Comparison of ENCODE assay signal across 8 mouse cellular contexts in the genomic region with DNA sequence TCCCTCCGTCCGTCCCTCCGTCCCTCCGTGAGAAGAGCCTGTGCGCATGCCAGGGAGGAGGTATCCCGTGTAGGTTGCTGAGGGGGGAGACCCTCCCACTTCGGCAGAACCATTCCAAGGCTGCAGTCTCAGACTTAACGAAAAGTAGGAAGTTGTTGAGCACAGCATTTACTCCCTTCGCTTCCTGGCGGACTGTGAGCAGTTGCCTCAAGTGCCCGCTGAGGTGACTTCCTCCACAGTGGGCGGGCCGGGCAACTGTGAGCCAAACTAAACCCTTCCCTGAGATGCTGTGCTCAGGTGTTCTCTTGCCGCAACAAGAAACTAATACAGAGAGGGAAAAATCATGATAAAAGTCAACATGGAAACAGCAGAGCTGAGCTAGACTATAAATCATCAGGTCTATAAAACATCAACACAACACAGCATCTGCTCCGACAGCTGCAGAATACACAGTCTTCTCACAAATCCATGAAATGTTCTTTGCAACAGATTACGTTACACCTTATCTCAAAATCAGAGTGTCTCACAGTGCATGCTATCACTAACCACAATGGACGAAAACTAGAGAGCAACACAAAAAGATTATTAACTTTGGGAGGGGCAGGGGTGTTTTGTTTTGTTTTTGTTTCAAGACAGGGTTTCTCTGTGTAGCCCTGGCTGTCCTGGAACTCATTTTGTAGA.
A peak's percentile ranks its signal among the peaks of the same experiment; 100 is the strongest.
DNase-seq lines count a peak whose midpoint lies in the region; ATAC-seq and TF ChIP-seq lines count a peak whose summit lies in the region.

No protein-coding gene starts in this region.

- peak overlapping the region; percentile 34; the same call in 1 of the 2 replicates for H3K4me3 ChIP-seq in G1E (ENCODE audit: low read depth, low read length)
- no peak overlapping the region for H3K4me3 ChIP-seq in hindbrain, embryonic 13.5 days
- peak overlapping the region; percentile 5; the same call in 1 of the 2 replicates for H3K4me3 ChIP-seq in macrophage (ENCODE audit: inconsistent target)

- peak; percentile 14 for DNase-seq in embryo, embryonic 11 days
- DNase-seq in embryo, embryonic 10.5 days (ENCODE audit: low spot score) = no peak
- DNase-seq in G1E (ENCODE audit: low spot score) = no peak
- DNase-seq in urinary bladder, adult 18-20 months (ENCODE audit: low spot score in 2 of 2) = no peak
- DNase-seq in testis, postnatal 14 days (ENCODE audit: low spot score) = no peak
- DNase-seq in spleen, postnatal 10 days (ENCODE audit: low spot score in 2 of 2) = no peak

- no peaks in the 10 kb centered on the region for H3K9me3 ChIP-seq in G1E (replicated peaks)
- H3K9me3 ChIP-seq in hindbrain, embryonic 13.5 days = no peaks in the 10 kb centered on the region

- H3K79me2 ChIP-seq in macrophage (ENCODE audit: inconsistent target) = no peaks in the 10 kb centered on the region

- H3K36me3 ChIP-seq in G1E (replicated peaks) (peaks cover 10% of the 10 kb centered on the region), macrophage (ENCODE audit: inconsistent target) (no peaks in the 10 kb centered on the region)
- H3K36me3 ChIP-seq in hindbrain, embryonic 13.5 days = no peaks in the 10 kb centered on the region

- H3K27me3 ChIP-seq in G1E (ENCODE audit: insufficient read depth, low read length) = no peaks in the 10 kb centered on the region
- H3K27me3 ChIP-seq in hindbrain, embryonic 13.5 days = no peaks in the 10 kb centered on the region

- 72% methylated on average over 17 of the region's 17 CpGs for WGBS in hindbrain, embryonic 13.5 days
- WGBS in macrophage (ENCODE audit: missing documents) = 19% methylated on average over 17 of the region's 17 CpGs

- ATAC-seq in G1E (ENCODE audit: extremely low read depth, insufficient number of reproducible peaks, low FRiP score, poor library complexity, severe bottlenecking) = peak; percentile 71
- no peak for ATAC-seq in hindbrain, embryonic 13.5 days (ENCODE audit: low FRiP score)

- H3K4me1 ChIP-seq in G1E (ENCODE audit: insufficient read depth, low read depth, low read length) = peaks cover 26% of the 10 kb centered on the region
- no peaks in the 10 kb centered on the region for H3K4me1 ChIP-seq in hindbrain, embryonic 13.5 days (replicated peaks)

- TF ChIP-seq CTCF in G1E (IDR thresholded peaks at IDR 0.05; ENCODE audit: low read depth, low read length) = no peak

- no peak overlapping the region for H3K27ac ChIP-seq in hindbrain, embryonic 13.5 days
- no peak overlapping the region for H3K27ac ChIP-seq in macrophage

- peak overlapping the region; percentile 36 for H3K4me2 ChIP-seq in hindbrain, embryonic 13.5 days

- H3K9ac ChIP-seq in hindbrain, embryonic 13.5 days = no peak overlapping the region
